Mouse (Mus musculus) layer of hippocampus, adult 9-11 months (tissue): ENCODE results near the gene Ahctf1.

Source experiments
- DNase-seq: peaks from one replicate; pipeline ENCODE4 v3.0.0; 2022

The Ahctf1 gene

GRCm38 (mm10) chr1:179712658-179713057 is 90.8 kb downstream of the Ahctf1 start:
- DNase-seq: no peak

- no peak for DNase-seq
Observed at GRCm38 (mm10) chr1:179710739-179711138, 92.7 kb downstream of the Ahctf1 start.

- peak; percentile 92 for DNase-seq
Observed at GRCm38 (mm10) chr1:179709390-179709789, 94.1 kb downstream of the Ahctf1 start.

- DNase-seq: peak; percentile 64
Observed at GRCm38 (mm10) chr1:179705154-179705553, 98.3 kb downstream of the Ahctf1 start.

DNA sequence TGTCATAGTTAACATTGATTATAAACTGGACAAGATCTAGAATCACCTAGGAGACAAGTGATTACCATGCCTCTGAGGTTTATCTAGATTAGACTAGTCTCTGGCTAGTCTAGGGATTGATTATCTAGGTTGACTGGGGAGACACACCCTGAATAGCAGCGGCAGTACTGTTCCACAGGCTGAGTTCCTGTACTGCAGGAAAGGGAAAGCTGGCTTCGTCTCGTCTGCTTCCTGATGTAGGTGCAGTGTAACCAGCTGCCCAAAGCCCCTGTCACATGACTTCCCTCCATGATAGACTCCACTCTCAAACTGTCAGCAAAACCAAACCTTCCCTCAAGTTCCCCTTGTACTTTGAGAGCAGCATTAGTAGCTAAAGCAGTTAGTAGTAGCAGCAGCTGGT is 99.3 kb downstream of the Ahctf1 start:
- no peak for DNase-seq
